Mouse (Mus musculus) heart, embryonic 13.5 days (tissue): Measurements from ENCODE around the gene Prrx2. TPM values are rescaled to one million over a fixed set of nuclear protein-coding genes. Genes with fewer than 3 reads are reported as not detected.
A peak's percentile ranks its signal among the peaks of the same experiment; 100 is the strongest.
"Not testable (repeated sequence)": the region's sequence is repeated elsewhere in the genome, so short reads cannot be mapped to it uniquely, and the experiment has no call there.

Experiments
- ATAC-seq: fragments of 200-750 bp; cut with Nextera tagmentation; 2 replicates; pipeline ENCODE4 v1.8.0; 2017; ENCODE audit warnings: moderate TSS enrichment; ENCODE audit not compliant: insufficient number of reproducible peaks, low FRiP score, low TSS enrichment; ENCODE audit errors: extremely low read depth
- H3K27ac ChIP-seq: fragments of 300-500 bp; sonication (generic); replicated peaks from 2 replicates; pipeline ENCODE4 v1.5.1; 2015; ENCODE audit warnings: moderate library complexity, mild to moderate bottlenecking, inconsistent platforms
- H3K27me3 ChIP-seq: fragments of 300-500 bp; sonication (generic); replicated peaks from 2 replicates; pipeline ENCODE4 v1.6.1; 2015; ENCODE audit warnings: mild to moderate bottlenecking, inconsistent platforms
- H3K36me3 ChIP-seq: fragments of 300-500 bp; sonication (generic); 2 replicates; pipeline ENCODE4 v1.6.1; 2015; ENCODE audit warnings: mild to moderate bottlenecking, inconsistent platforms
- H3K4me1 ChIP-seq: fragments of 300-500 bp; sonication (generic); 2 replicates; pipeline ENCODE4 v1.6.1; 2015; ENCODE audit warnings: inconsistent platforms
- H3K4me2 ChIP-seq: fragments of 300-500 bp; sonication (generic); 2 replicates; pipeline ENCODE4 v1.6.1; 2015; ENCODE audit warnings: inconsistent platforms, mild to moderate bottlenecking, moderate library complexity
- H3K4me3 ChIP-seq: fragments of 300-500 bp; sonication (generic); 2 replicates; pipeline ENCODE4 v1.5.1; 2015; ENCODE audit warnings: moderate library complexity, mild to moderate bottlenecking, inconsistent platforms
- H3K9ac ChIP-seq: fragments of 300-500 bp; sonication (generic); 2 replicates; pipeline ENCODE4 v1.6.1; 2015; ENCODE audit warnings: inconsistent platforms, mild to moderate bottlenecking, moderate library complexity
- H3K9me3 ChIP-seq: fragments of 300-500 bp; sonication (generic); 2 replicates; pipeline ENCODE4 v1.6.1; 2016; ENCODE audit warnings: inconsistent platforms
- WGBS: fragments of 180-500 bp; shearing (Covaris S2); methylation state at CpG from one replicate; pipeline ENCODE4 v1.1.7; 2015; ENCODE audit warnings: mixed read lengths; 5-methylcytosine and 5-hydroxymethylcytosine counted together
- polyA plus RNA-seq: library from polyadenylated mRNA; unstranded; fragments of >200 nt; fragmentation: Nextera tagmentation; extraction: Ambion mirVana; gene quantifications from 2 replicates; pipeline ENCODE4 v1.2.1, GENCODE M21; 2015

The Prrx2 gene
- polyA plus RNA-seq, 1 experiment from 2014 or later: 30.3 TPM

DNA sequence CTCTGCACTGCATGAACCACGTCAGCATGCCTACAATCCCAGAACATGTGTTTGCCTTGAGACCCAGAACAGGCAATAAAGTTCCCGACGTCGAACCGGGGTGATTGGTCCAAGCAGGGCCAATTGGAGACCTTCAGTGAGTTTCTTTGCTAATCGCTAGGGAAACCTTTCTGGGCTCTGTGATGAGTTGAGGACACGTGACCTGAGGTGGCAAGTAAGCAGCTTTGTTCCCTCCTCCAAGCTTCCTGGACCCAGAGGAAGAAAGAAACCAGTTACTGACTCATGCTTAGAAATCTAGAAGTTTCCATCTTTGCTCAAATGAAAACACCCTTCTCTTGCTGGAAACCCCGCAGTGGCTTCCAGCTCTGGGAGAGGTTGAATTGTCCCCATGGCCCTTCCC, 78.2 kb downstream of the Prrx2 start:
- no peak overlapping the region for H3K9ac ChIP-seq
- ATAC-seq: no peak
- H3K4me2 ChIP-seq: no peak overlapping the region
- H3K27ac ChIP-seq: 0 out of 2 replicates have a peak overlapping the region, but pooled peaks have one; percentile 76
- H3K9me3 ChIP-seq: no peaks in the 10 kb centered on the region
- H3K27me3 ChIP-seq: no peaks in the 10 kb centered on the region
- no peaks in the 10 kb centered on the region for H3K36me3 ChIP-seq
- peaks cover 24% of the 10 kb centered on the region for H3K4me1 ChIP-seq
- no peak overlapping the region for H3K4me3 ChIP-seq
- 80% methylated on average over 8 of the region's 8 CpGs for WGBS

DNA sequence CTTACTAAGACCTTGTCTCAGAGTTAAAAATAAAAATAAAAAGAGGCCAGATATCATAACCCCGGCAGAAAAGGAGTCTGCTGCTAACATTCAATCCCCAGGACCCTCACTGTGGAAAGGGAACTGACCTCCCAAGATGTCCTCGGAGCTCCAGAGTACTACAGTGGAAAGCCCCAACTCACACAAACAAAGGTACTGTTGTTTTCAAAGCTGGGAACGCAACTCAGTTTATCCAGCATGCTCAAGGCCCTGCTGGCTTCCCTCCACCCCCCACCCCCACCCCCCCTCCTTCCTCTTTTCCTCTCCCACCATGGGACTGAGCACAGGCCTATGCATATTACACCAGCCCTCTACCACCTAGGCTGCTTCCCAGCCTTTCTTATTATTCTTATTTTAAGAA, 80.1 kb downstream of the Prrx2 start:
- 51% methylated on average over 3 of the region's 3 CpGs for WGBS
- ATAC-seq: no peak
- Histone ChIP-seq H3K4me1 (peaks cover 42% of the 10 kb centered on the region), H3K9me3 (no peaks in the 10 kb centered on the region), H3K36me3 (no peaks in the 10 kb centered on the region), H3K4me3 (no peak overlapping the region), H3K9ac (no peak overlapping the region), H3K27ac (no peak overlapping the region), H3K27me3 (no peaks in the 10 kb centered on the region), H3K4me2 (no peak overlapping the region)

DNA sequence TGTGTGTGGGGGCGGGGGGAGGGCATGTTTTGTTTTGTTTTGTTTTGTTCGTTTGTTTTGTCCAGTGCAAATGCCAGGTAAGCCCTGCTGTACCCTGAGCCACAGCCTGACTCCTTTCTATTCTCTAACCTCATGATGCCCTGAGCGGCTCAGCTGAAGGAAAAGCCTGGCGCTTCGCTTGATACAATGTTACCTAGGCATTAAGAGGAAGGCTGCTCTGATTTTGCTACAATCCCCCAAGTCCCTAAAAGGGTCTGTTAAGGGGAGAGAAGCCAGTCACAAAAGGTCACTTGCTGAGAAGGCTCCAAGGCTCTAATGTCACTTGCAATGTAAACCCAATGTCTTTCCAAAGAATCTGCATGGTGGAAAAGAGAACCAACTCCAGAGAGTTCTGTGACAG, 80.6 kb downstream of the Prrx2 start:
- WGBS: 74% methylated on average over 5 of the region's 5 CpGs
- no peaks in the 10 kb centered on the region for H3K36me3 ChIP-seq
- H3K4me2 ChIP-seq: no peak overlapping the region
- no peak overlapping the region for H3K27ac ChIP-seq
- no peaks in the 10 kb centered on the region for H3K9me3 ChIP-seq
- ATAC-seq: no peak
- H3K4me1 ChIP-seq: peaks cover 47% of the 10 kb centered on the region
- H3K9ac ChIP-seq: no peak overlapping the region
- no peak overlapping the region for H3K4me3 ChIP-seq
- H3K27me3 ChIP-seq: no peaks in the 10 kb centered on the region

GRCm38 (mm10) chr2:30915933-30916332, 81.2 kb downstream of the Prrx2 start:
- H3K27me3 ChIP-seq, ATAC-seq, H3K4me3 ChIP-seq, H3K9ac ChIP-seq, H3K36me3 ChIP-seq, H3K4me2 ChIP-seq, H3K27ac ChIP-seq, H3K9me3 ChIP-seq: not testable (repeated sequence)
- H3K4me1 ChIP-seq: peaks cover 49% of the 10 kb centered on the region
- WGBS: 74% methylated on average over 6 of the region's 6 CpGs

DNA sequence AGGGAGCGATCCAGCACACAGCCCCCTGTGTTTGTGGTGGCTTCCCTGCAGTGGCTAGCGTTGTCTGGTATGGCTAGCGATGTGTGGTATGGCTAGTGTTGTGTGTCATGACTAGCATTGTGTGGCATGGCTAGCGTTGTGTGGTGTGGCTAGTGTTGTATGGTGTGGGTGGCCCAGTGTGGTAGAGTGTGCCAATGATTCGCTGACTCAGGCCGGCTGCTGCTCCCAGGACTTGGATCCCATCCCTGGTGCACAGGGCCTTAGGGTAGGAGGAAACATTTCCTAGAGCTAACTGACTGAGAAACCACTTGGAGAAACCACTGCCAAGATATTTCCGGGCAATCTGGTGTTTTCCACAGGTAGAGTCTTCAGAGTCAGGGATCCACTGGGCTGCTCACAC, 82.9 kb downstream of the Prrx2 start:
- Histone ChIP-seq H3K9ac (no peak overlapping the region), H3K27me3 (no peaks in the 10 kb centered on the region), H3K27ac (no peak overlapping the region), H3K4me3 (no peak overlapping the region), H3K4me2 (no peak overlapping the region), H3K36me3 (no peaks in the 10 kb centered on the region), H3K4me1 (peaks cover 40% of the 10 kb centered on the region), H3K9me3 (no peaks in the 10 kb centered on the region)
- ATAC-seq: no peak
- WGBS: 81% methylated on average over 7 of the region's 7 CpGs

- peaks cover 36% of the 10 kb centered on the region for H3K4me1 ChIP-seq
- no peak overlapping the region for H3K4me3 ChIP-seq
- H3K9me3 ChIP-seq: no peaks in the 10 kb centered on the region
- no peaks in the 10 kb centered on the region for H3K36me3 ChIP-seq
- H3K9ac ChIP-seq: no peak overlapping the region
- H3K27me3 ChIP-seq: no peaks in the 10 kb centered on the region
- no peak for ATAC-seq
- H3K4me2 ChIP-seq: no peak overlapping the region
- 47% methylated on average over 6 of the region's 6 CpGs for WGBS
- H3K27ac ChIP-seq: no peak overlapping the region
Observed at GRCm38 (mm10) chr2:30918126-30918525, 83.4 kb downstream of the Prrx2 start.

DNA sequence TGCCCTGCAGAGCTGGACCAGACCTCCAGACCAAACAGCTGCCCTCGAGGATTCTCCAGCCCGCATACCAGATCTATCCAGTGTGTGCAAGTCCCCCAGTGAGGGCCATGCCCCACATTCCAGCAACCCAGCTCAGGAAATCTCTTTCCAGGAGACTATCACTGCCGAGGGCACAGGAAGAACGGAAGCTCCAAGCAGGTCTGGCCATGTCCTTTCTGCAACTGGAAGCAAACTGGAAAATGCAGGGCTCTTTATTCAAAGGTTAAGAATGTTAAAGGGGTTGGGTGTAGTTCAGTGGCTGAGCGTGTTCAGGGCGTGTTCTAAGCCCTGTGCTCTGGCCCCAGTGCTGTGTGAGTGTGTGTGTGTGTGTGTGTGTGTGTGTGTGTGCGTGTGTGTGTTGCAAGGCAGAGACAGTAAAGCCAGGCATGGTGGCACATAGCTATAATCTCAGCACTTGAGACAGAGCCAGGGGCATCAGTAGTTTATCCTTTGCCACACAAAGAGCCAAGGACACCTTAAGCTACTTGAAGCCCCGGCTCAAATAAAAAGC, 84.1 kb downstream of the Prrx2 start:
- Histone ChIP-seq H3K4me2 (no peak overlapping the region), H3K36me3 (no peaks in the 10 kb centered on the region), H3K9me3 (no peaks in the 10 kb centered on the region), H3K27me3 (no peaks in the 10 kb centered on the region; the same call in 1 of the 2 replicates), H3K4me3 (no peak overlapping the region), H3K27ac (peak overlapping the region; percentile 65), H3K4me1 (peaks cover 33% of the 10 kb centered on the region), H3K9ac (peak overlapping the region; percentile 29; the same call in 1 of the 2 replicates)
- no peak; the same call in 1 of the 2 replicates for ATAC-seq
- 22% methylated on average over 8 of the region's 8 CpGs for WGBS

GRCm38 (mm10) chr2:30920216-30920615, 85.4 kb downstream of the Prrx2 start:
- H3K36me3 ChIP-seq: no peaks in the 10 kb centered on the region

GRCm38 (mm10) chr2:30923099-30923498, 88.3 kb downstream of the Prrx2 start:
- peaks cover 40% of the 10 kb centered on the region for H3K4me1 ChIP-seq
- H3K4me2 ChIP-seq: no peak overlapping the region

More at GRCm38 (mm10) chr2:30920216-30920615, 85.4 kb downstream of the Prrx2 start:
- no peak overlapping the region for H3K27ac ChIP-seq
- no peaks in the 10 kb centered on the region for H3K9me3 ChIP-seq
- H3K9ac ChIP-seq: no peak overlapping the region
- H3K27me3 ChIP-seq: no peaks in the 10 kb centered on the region; the same call in 1 of the 2 replicates
- WGBS: 32% methylated on average over 7 of the region's 7 CpGs
- no peak overlapping the region for H3K4me3 ChIP-seq
- no peak for ATAC-seq
- H3K4me1 ChIP-seq: peaks cover 29% of the 10 kb centered on the region
- H3K4me2 ChIP-seq: no peak overlapping the region

GRCm38 (mm10) chr2:30925181-30925580, 90.4 kb downstream of the Prrx2 start:
- ATAC-seq: no peak
- Histone ChIP-seq H3K4me2 (no peak overlapping the region), H3K4me3 (no peak overlapping the region), H3K27ac (no peak overlapping the region), H3K4me1 (peaks cover 38% of the 10 kb centered on the region), H3K27me3 (no peaks in the 10 kb centered on the region; the same call in 1 of the 2 replicates), H3K9ac (no peak overlapping the region), H3K9me3 (no peaks in the 10 kb centered on the region), H3K36me3 (no peaks in the 10 kb centered on the region)
- WGBS: 73% methylated on average over 4 of the region's 4 CpGs

More at GRCm38 (mm10) chr2:30923099-30923498, 88.3 kb downstream of the Prrx2 start:
- ATAC-seq: no peak
- Histone ChIP-seq H3K27me3 (no peaks in the 10 kb centered on the region; the same call in 1 of the 2 replicates), H3K9me3 (no peaks in the 10 kb centered on the region), H3K9ac (no peak overlapping the region), H3K27ac (no peak overlapping the region), H3K36me3 (no peaks in the 10 kb centered on the region), H3K4me3 (no peak overlapping the region)
- 63% methylated on average over 3 of the region's 3 CpGs for WGBS

DNA sequence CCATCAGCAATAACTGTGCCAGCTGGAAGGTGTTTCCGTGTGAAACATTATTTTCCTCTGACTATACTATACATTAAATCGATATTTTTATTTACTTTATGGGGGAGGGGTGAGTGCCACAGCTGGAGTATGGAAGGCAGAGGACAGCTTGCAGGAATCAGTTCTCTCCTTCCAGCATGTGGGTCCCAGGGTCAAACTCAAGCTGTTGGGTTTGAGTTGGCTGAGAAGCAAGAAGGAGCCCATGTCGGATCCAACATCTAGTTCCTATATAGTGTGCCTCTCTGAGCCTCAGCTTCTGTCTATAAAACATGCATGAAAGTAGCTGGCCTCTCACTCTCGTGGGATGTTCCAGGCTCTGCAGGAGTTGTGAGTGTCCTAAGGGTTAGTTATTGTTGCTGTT, 91.6 kb downstream of the Prrx2 start:
- 79% methylated on average over 4 of the region's 4 CpGs for WGBS
- Histone ChIP-seq H3K4me1 (peaks cover 34% of the 10 kb centered on the region), H3K4me2 (no peak overlapping the region), H3K27ac (peak overlapping the region; percentile 84), H3K27me3 (no peaks in the 10 kb centered on the region; the same call in 1 of the 2 replicates), H3K4me3 (no peak overlapping the region), H3K36me3 (no peaks in the 10 kb centered on the region), H3K9me3 (no peaks in the 10 kb centered on the region), H3K9ac (peak overlapping the region; percentile 41)
- ATAC-seq: no peak

DNA sequence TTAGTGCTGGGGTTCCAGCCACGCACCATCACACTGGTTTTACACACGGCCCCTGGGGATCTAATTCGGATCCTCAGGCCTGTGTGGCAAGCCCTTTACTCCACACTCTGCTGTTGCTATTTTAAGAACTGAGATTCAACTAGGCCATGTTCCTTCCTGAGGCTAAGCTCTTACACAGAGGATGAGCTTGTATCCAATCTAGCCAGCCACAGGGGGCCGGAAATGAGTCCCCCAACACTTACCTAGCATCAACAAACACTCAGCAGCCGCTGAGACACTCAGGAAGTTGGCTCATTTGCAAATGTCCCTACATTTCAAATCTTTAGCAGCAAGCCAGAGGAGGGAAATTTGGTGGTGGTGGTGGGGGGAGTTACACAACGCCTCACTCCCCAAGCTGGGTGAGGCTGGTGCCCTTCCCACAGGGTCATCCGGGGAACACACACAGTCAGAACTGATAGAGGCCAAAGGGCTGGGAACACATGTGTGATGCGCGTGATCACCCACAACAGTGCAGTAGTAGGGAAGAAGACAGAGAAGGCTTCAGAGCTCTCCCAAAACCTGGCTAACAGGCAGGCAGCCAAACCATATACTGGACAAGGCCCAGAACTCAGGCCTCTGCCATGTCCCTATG, 92.5 kb downstream of the Prrx2 start:
- 28% methylated on average over 9 of the region's 9 CpGs for WGBS
- no peak overlapping the region for H3K4me2 ChIP-seq
- no peaks in the 10 kb centered on the region for H3K36me3 ChIP-seq
- peaks cover 34% of the 10 kb centered on the region for H3K4me1 ChIP-seq
- no peak overlapping the region for H3K4me3 ChIP-seq
- peak overlapping the region; percentile 41 for H3K9ac ChIP-seq
- no peak for ATAC-seq
- peak overlapping the region; percentile 84 for H3K27ac ChIP-seq
- H3K27me3 ChIP-seq: no peaks in the 10 kb centered on the region; the same call in 1 of the 2 replicates
- no peaks in the 10 kb centered on the region for H3K9me3 ChIP-seq
